27 mouse cellular contexts compared by ENCODE assay signal in the genomic region with DNA sequence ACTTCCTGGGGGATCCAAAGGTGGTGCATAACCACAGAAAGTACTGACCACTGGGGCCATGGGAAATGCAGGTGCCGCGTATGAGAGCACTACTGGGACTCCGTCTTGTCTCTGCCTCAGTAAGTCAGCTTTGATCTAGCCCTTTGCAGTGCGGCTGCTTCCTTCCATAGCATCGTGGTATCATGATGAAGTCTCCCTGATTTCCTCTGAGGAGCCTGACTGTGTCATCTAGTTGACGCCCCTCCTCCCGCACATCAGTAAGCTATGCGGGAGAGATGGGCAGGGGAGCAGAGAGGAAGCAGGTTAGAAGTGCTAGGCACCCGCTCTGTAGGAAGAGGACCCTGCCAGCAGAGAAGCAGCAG. TPM values are rescaled to one million over a fixed set of nuclear protein-coding genes. Genes with fewer than 3 reads are reported as not detected.
DNase-seq lines count a peak whose midpoint lies in the region; ATAC-seq lines count a peak whose summit lies in the region.
"Had no signal": no experiment of that assay in that cellular context is flagged by ENCODE, and none has a peak within 500 bp of the region (broad histone marks: within the 10 kb centered on the region; RNA-seq: fewer than 3 reads in every experiment).

No protein-coding gene starts in this region.

- H3K4me3 ChIP-seq in megakaryocyte, embryonic 14.5 days (replicated peaks): peak overlapping the region; percentile 88
- H3K4me3 ChIP-seq in liver, embryonic 12.5 days: no peak overlapping the region
- no peak overlapping the region for H3K4me3 ChIP-seq in forebrain, embryonic 15.5 days
- H3K4me3 ChIP-seq: embryonic facial prominence, embryonic 12.5 days; erythroblast, embryonic 14.5 days; forebrain, embryonic 13.5 days; hindbrain, embryonic 13.5 days; limb, embryonic 15.5 days; midbrain, embryonic 12.5 days; neural tube, embryonic 15.5 days had no signal

- H3K9ac ChIP-seq in liver, embryonic 12.5 days: peak overlapping the region; percentile 28; the same call in 1 of the 2 replicates
- no peak overlapping the region for H3K9ac ChIP-seq in forebrain, embryonic 15.5 days (replicated peaks)
- H3K9ac ChIP-seq: embryonic facial prominence, embryonic 12.5 days; forebrain, embryonic 13.5 days; hindbrain, embryonic 13.5 days; limb, embryonic 15.5 days; midbrain, embryonic 12.5 days; neural tube, embryonic 15.5 days had no signal

- H3K4me1 ChIP-seq in megakaryocyte, embryonic 14.5 days: peaks cover 57% of the 10 kb centered on the region
- peaks cover 21% of the 10 kb centered on the region for H3K4me1 ChIP-seq in liver, embryonic 12.5 days
- H3K4me1 ChIP-seq in forebrain, embryonic 15.5 days: no peaks in the 10 kb centered on the region
- H3K4me1 ChIP-seq: embryonic facial prominence, embryonic 12.5 days; forebrain, embryonic 13.5 days; hindbrain, embryonic 13.5 days; limb, embryonic 15.5 days; midbrain, embryonic 12.5 days; neural tube, embryonic 15.5 days had no signal

- H3K27me3 ChIP-seq in megakaryocyte, embryonic 14.5 days (replicated peaks): no peaks in the 10 kb centered on the region
- H3K27me3 ChIP-seq in liver, embryonic 12.5 days (replicated peaks): no peaks in the 10 kb centered on the region
- H3K27me3 ChIP-seq in forebrain, embryonic 15.5 days: no peaks in the 10 kb centered on the region
- H3K27me3 ChIP-seq: embryonic facial prominence, embryonic 12.5 days; forebrain, embryonic 13.5 days; hindbrain, embryonic 13.5 days; limb, embryonic 15.5 days; midbrain, embryonic 12.5 days; neural tube, embryonic 15.5 days had no signal

- DNase-seq in frontal cortex, postnatal 14 days (ENCODE audit: low spot score in 2 of 2): no peak
- no peak for DNase-seq in ovary, postnatal 14 days (ENCODE audit: low spot score)
- DNase-seq: adrenal gland, postnatal 25 days; cerebellum, adult 9-10 months; gastrocnemius, postnatal 10 days; heart, postnatal 14 days; kidney, adult 11 months; layer of hippocampus, adult 9-11 months; left cerebral cortex, postnatal 4 days; lung, postnatal 4 days had no signal

- peak overlapping the region; percentile 27; the same call in 1 of the 2 replicates for H3K27ac ChIP-seq in liver, embryonic 12.5 days
- no peak overlapping the region for H3K27ac ChIP-seq in forebrain, embryonic 15.5 days (replicated peaks)
- H3K27ac ChIP-seq: embryonic facial prominence, embryonic 12.5 days; forebrain, embryonic 13.5 days; hindbrain, embryonic 13.5 days; kidney, postnatal 0 days; limb, embryonic 15.5 days; midbrain, embryonic 12.5 days; neural tube, embryonic 15.5 days had no signal

- peaks cover 8% of the 10 kb centered on the region for H3K36me3 ChIP-seq in megakaryocyte, embryonic 14.5 days (replicated peaks; ENCODE audit: low read length)
- no peaks in the 10 kb centered on the region for H3K36me3 ChIP-seq in liver, embryonic 12.5 days
- H3K36me3 ChIP-seq in forebrain, embryonic 15.5 days: no peaks in the 10 kb centered on the region
- H3K36me3 ChIP-seq: embryonic facial prominence, embryonic 12.5 days; hindbrain, embryonic 13.5 days; limb, embryonic 15.5 days; midbrain, embryonic 12.5 days had no signal

- WGBS in liver, embryonic 12.5 days (ENCODE audit: insufficient replicate concordance): 27% methylated on average over 9 of the region's 9 CpGs
- WGBS in forebrain, embryonic 15.5 days: 86% methylated on average over 9 of the region's 9 CpGs

- H3K4me2 ChIP-seq in liver, embryonic 12.5 days: peak overlapping the region; percentile 58
- H3K4me2 ChIP-seq in forebrain, embryonic 15.5 days (replicated peaks): no peak overlapping the region
- H3K4me2 ChIP-seq: embryonic facial prominence, embryonic 12.5 days; forebrain, embryonic 13.5 days; heart, embryonic 11.5 days; hindbrain, embryonic 13.5 days; limb, embryonic 15.5 days; midbrain, embryonic 12.5 days; neural tube, embryonic 15.5 days had no signal

- ATAC-seq in megakaryocyte, adult 5-6 weeks (ENCODE audit: poor library complexity, severe bottlenecking): no peak
- ATAC-seq in liver, embryonic 12.5 days: peak; percentile 50
- ATAC-seq in megakaryocyte progenitor cell, adult 5-6 weeks (replicated peaks; ENCODE audit: poor library complexity): peak; percentile 43
- no peak for ATAC-seq in forebrain, embryonic 15.5 days (replicated peaks)
- ATAC-seq: CD4-positive, CD25-positive, alpha-beta regulatory T cell, adult 4 months; forebrain, embryonic 13.5 days had no signal

- H3K9me3 ChIP-seq in megakaryocyte, embryonic 14.5 days: peaks cover 3% of the 10 kb centered on the region; the same call in 1 of the 2 replicates
- H3K9me3 ChIP-seq in liver, embryonic 12.5 days (replicated peaks): no peaks in the 10 kb centered on the region
- H3K9me3 ChIP-seq in forebrain, embryonic 15.5 days: no peaks in the 10 kb centered on the region
- H3K9me3 ChIP-seq: embryonic facial prominence, embryonic 12.5 days; forebrain, embryonic 13.5 days; hindbrain, embryonic 13.5 days; limb, embryonic 15.5 days; midbrain, embryonic 12.5 days; neural tube, embryonic 15.5 days had no signal

RNA-seq across cellular contexts. Expression of a gene that starts 6.5 kb away (rescaled TPM):
- polyA plus RNA-seq in megakaryocyte, embryonic 14.5 days (2012; ENCODE audit: insufficient read depth, low replicate concordance): 1.2 TPM in 1 of 2 replicates, not detected in the other
- total RNA-seq in megakaryocyte, adult 5-6 weeks (2015): 1.1 TPM in 1 of 2 replicates, not detected in the other
- not detected in 2 replicates for total RNA-seq in megakaryocyte, adult 5-6 weeks (2017)
- 0.93 and 2.6 TPM in 2 replicates for polyA plus RNA-seq in liver, embryonic 12.5 days (2016; fragmentation: Nextera tagmentation; extraction: Ambion mirVana)
- 0.76 and 3.9 TPM in 2 replicates for total RNA-seq in megakaryocyte progenitor cell, adult 5-6 weeks (2015)
- total RNA-seq in megakaryocyte progenitor cell, adult 5-6 weeks (2017): 1.2 and 7.4 TPM in 2 replicates
- polyA plus RNA-seq in forebrain, embryonic 15.5 days (2015; fragmentation: Nextera tagmentation; extraction: Ambion mirVana): 4.8 TPM in 2 replicates
- polyA plus RNA-seq: small intestine, adult 2 months had no signal

RNA-seq across cellular contexts. Expression of a gene that starts 6.7 kb away (rescaled TPM):
- polyA plus RNA-seq in megakaryocyte, embryonic 14.5 days (2012; ENCODE audit: insufficient read depth, low replicate concordance): 0.40 TPM in 1 of 2 replicates, not detected in the other
- total RNA-seq in megakaryocyte, adult 5-6 weeks (2015): 0.11 TPM in 1 of 2 replicates, not detected in the other
- not detected in 2 replicates for total RNA-seq in megakaryocyte, adult 5-6 weeks (2017)
- 1.7 and 1.8 TPM in 2 replicates for polyA plus RNA-seq in liver, embryonic 12.5 days (2016; fragmentation: Nextera tagmentation; extraction: Ambion mirVana)
- 0.54 and 2.7 TPM in 2 replicates for total RNA-seq in megakaryocyte progenitor cell, adult 5-6 weeks (2015)
- total RNA-seq in megakaryocyte progenitor cell, adult 5-6 weeks (2017): not detected in 2 replicates
- polyA plus RNA-seq in forebrain, embryonic 15.5 days (2015; fragmentation: Nextera tagmentation; extraction: Ambion mirVana): 9.3 and 10.7 TPM in 2 replicates
- polyA plus RNA-seq: erythroblast, embryonic 14.5 days; small intestine, adult 2 months had no signal

RNA-seq across cellular contexts. Expression of a gene that starts 37.3 kb away (rescaled TPM):
- polyA plus RNA-seq in megakaryocyte, embryonic 14.5 days (2012; ENCODE audit: insufficient read depth, low replicate concordance): not detected in 2 replicates
- total RNA-seq in megakaryocyte, adult 5-6 weeks (2015): not detected in 2 replicates
- not detected in 2 replicates for total RNA-seq in megakaryocyte, adult 5-6 weeks (2017)
- polyA plus RNA-seq in liver, embryonic 12.5 days (2016; fragmentation: Nextera tagmentation; extraction: Ambion mirVana): 0.20 TPM in 1 of 2 replicates, not detected in the other
- total RNA-seq in megakaryocyte progenitor cell, adult 5-6 weeks (2015): 0.05 and 0.30 TPM in 2 replicates
- 1.2 TPM in 1 of 2 replicates, not detected in the other for total RNA-seq in megakaryocyte progenitor cell, adult 5-6 weeks (2017)
- polyA plus RNA-seq in forebrain, embryonic 15.5 days (2015; fragmentation: Nextera tagmentation; extraction: Ambion mirVana): 0.61 and 0.89 TPM in 2 replicates
- polyA plus RNA-seq: erythroblast, embryonic 14.5 days; large intestine, adult 2 months; small intestine, adult 2 months had no signal

RNA-seq across cellular contexts. Expression of a gene that starts 41.8 kb away (rescaled TPM):
- polyA plus RNA-seq in megakaryocyte, embryonic 14.5 days (2012; ENCODE audit: insufficient read depth, low replicate concordance): 15.8 TPM in 1 of 2 replicates, not detected in the other
- 220 and 242 TPM in 2 replicates for total RNA-seq in megakaryocyte, adult 5-6 weeks (2015)
- total RNA-seq in megakaryocyte, adult 5-6 weeks (2017): 122 and 137 TPM in 2 replicates
- 193 and 203 TPM in 2 replicates for polyA plus RNA-seq in liver, embryonic 12.5 days (2016; fragmentation: Nextera tagmentation; extraction: Ambion mirVana)
- total RNA-seq in megakaryocyte progenitor cell, adult 5-6 weeks (2015): 258 and 286 TPM in 2 replicates
- 158 and 165 TPM in 2 replicates for total RNA-seq in megakaryocyte progenitor cell, adult 5-6 weeks (2017)
- polyA plus RNA-seq in forebrain, embryonic 15.5 days (2015; fragmentation: Nextera tagmentation; extraction: Ambion mirVana): 245 and 258 TPM in 2 replicates

Comparison
In these comparisons a context has a peak if more than half of its experiments do, and no peak if none do; other contexts are left out.
1. ATAC-seq: peak in liver, embryonic 12.5 days (single experiment) and megakaryocyte progenitor cell, adult 5-6 weeks (single experiment); none in megakaryocyte, adult 5-6 weeks (single experiment) and forebrain, embryonic 15.5 days (single experiment).